Comparison of ENCODE assay signal across 39 mouse cellular contexts in genomic region chr7:99995186-99995585, GRCm38 (mm10). TPM values are rescaled to one million over a fixed set of nuclear protein-coding genes. Genes with fewer than 3 reads are reported as not detected.
"Had no signal": no experiment of that assay in that cellular context is flagged by ENCODE, and none has a peak within 500 bp of the region (broad histone marks: within the 10 kb centered on the region; RNA-seq: fewer than 3 reads in every experiment).

No protein-coding gene starts in this region.

- H3K36me3 ChIP-seq: limb, embryonic 10.5 days; limb, embryonic 12.5 days; limb, embryonic 13.5 days; limb, embryonic 15.5 days; liver, embryonic 12.5 days; liver, embryonic 13.5 days; liver, embryonic 15.5 days; lung, embryonic 15.5 days; midbrain, embryonic 10.5 days; midbrain, embryonic 12.5 days; midbrain, embryonic 13.5 days; midbrain, embryonic 15.5 days; neural tube, embryonic 12.5 days had no signal

- H3K4me3 ChIP-seq: limb, embryonic 10.5 days; limb, embryonic 12.5 days; limb, embryonic 13.5 days; limb, embryonic 15.5 days; liver, embryonic 12.5 days; liver, embryonic 13.5 days; liver, embryonic 15.5 days; lung, embryonic 15.5 days; megakaryocyte, embryonic 14.5 days; midbrain, embryonic 10.5 days; midbrain, embryonic 12.5 days; midbrain, embryonic 13.5 days; midbrain, embryonic 15.5 days; myocyte; neural tube, embryonic 12.5 days had no signal

- DNase-seq: left cerebral cortex, postnatal 4 days; liver; liver, embryonic 13.5 days; liver, postnatal 0 days; lung, adult 18-20 months; lung, adult 2 months; lung, embryonic 14.5 days; lung, postnatal 10 days; lung, postnatal 14 days; lung, postnatal 36 days; lung, postnatal 4 days; midbrain, embryonic 14.5 days had no signal

- H3K4me2 ChIP-seq: limb, embryonic 12.5 days; limb, embryonic 13.5 days; limb, embryonic 15.5 days; liver, embryonic 11.5 days; liver, embryonic 12.5 days; liver, embryonic 13.5 days; liver, embryonic 15.5 days; lung, embryonic 14.5 days; lung, embryonic 15.5 days; midbrain, embryonic 11.5 days; midbrain, embryonic 12.5 days; midbrain, embryonic 13.5 days; midbrain, embryonic 15.5 days; neural tube, embryonic 12.5 days had no signal

- H3K27ac ChIP-seq: limb, embryonic 10.5 days; limb, embryonic 12.5 days; limb, embryonic 13.5 days; limb, embryonic 15.5 days; liver, embryonic 12.5 days; liver, embryonic 13.5 days; liver, embryonic 14.5 days; liver, embryonic 15.5 days; lung, embryonic 15.5 days; macrophage; midbrain, embryonic 10.5 days; midbrain, embryonic 12.5 days; midbrain, embryonic 13.5 days; midbrain, embryonic 15.5 days; neural tube, embryonic 12.5 days had no signal

- H3K4me1 ChIP-seq: limb, embryonic 12.5 days; limb, embryonic 13.5 days; limb, embryonic 15.5 days; liver, embryonic 13.5 days; liver, embryonic 15.5 days; lung, embryonic 15.5 days; midbrain, embryonic 10.5 days; midbrain, embryonic 12.5 days; midbrain, embryonic 13.5 days; midbrain, embryonic 15.5 days; neural tube, embryonic 12.5 days had no signal

- ATAC-seq: liver, embryonic 12.5 days; liver, postnatal 0 days; lung, postnatal 0 days; midbrain, embryonic 13.5 days; midbrain, embryonic 15.5 days; midbrain, embryonic 16.5 days had no signal

- H3K9me3 ChIP-seq: limb, embryonic 10.5 days; limb, embryonic 12.5 days; limb, embryonic 13.5 days; limb, embryonic 15.5 days; liver, embryonic 12.5 days; liver, embryonic 13.5 days; liver, embryonic 15.5 days; lung, embryonic 15.5 days; megakaryocyte, embryonic 14.5 days; midbrain, embryonic 10.5 days; midbrain, embryonic 12.5 days; midbrain, embryonic 13.5 days; midbrain, embryonic 15.5 days; neural tube, embryonic 12.5 days had no signal

- H3K9ac ChIP-seq: limb, embryonic 12.5 days; limb, embryonic 13.5 days; limb, embryonic 15.5 days; liver, embryonic 12.5 days; liver, embryonic 13.5 days; liver, embryonic 14.5 days; liver, embryonic 15.5 days; liver, postnatal 0 days; lung, embryonic 14.5 days; lung, embryonic 15.5 days; midbrain, embryonic 12.5 days; midbrain, embryonic 13.5 days; midbrain, embryonic 15.5 days; neural tube, embryonic 12.5 days had no signal

- H3K27me3 ChIP-seq: limb, embryonic 12.5 days; limb, embryonic 13.5 days; limb, embryonic 15.5 days; liver, embryonic 13.5 days; liver, embryonic 15.5 days; lung, embryonic 15.5 days; midbrain, embryonic 13.5 days; midbrain, embryonic 15.5 days; neural tube, embryonic 12.5 days had no signal

RNA-seq across cellular contexts. Expression of gene Chrdl2, which starts 10.8 kb away (rescaled TPM):
- total RNA-seq: left cerebral cortex, postnatal 4 days; liver, adult 2 months; megakaryocyte progenitor cell, adult 5-6 weeks; megakaryocyte, adult 5-6 weeks; megakaryocyte-erythroid progenitor cell, adult 5-6 weeks; monocyte, adult 5-6 weeks had no signal
- polyA plus RNA-seq: liver, embryonic 13.5 days; liver, embryonic 15.5 days; liver, embryonic 16.5 days; liver, postnatal 0 days; lung, embryonic 15.5 days; lung, embryonic 16.5 days; macrophage; midbrain, embryonic 11.5 days; midbrain, embryonic 12.5 days; midbrain, embryonic 13.5 days; midbrain, embryonic 14.5 days; midbrain, embryonic 15.5 days; myocyte had no signal
